Mouse (Mus musculus) neutrophil, adult 59 days (primary cell): ENCODE measurements around the gene Tspan4. TPM values are rescaled to one million over a fixed set of nuclear protein-coding genes. Genes with fewer than 3 reads are reported as not detected.

Experiments
- total RNA-seq, 2 experiments: library from RNA; stranded (reverse); gene quantifications; 1 replicate in 1 of 2; 2 replicates in 1 of 2; pipeline ENCODE4 v1.2.4; 2023

Tspan4 gene
- total RNA-seq: 1 to 10 TPM; 2.2 to 3.7 TPM

DNA sequence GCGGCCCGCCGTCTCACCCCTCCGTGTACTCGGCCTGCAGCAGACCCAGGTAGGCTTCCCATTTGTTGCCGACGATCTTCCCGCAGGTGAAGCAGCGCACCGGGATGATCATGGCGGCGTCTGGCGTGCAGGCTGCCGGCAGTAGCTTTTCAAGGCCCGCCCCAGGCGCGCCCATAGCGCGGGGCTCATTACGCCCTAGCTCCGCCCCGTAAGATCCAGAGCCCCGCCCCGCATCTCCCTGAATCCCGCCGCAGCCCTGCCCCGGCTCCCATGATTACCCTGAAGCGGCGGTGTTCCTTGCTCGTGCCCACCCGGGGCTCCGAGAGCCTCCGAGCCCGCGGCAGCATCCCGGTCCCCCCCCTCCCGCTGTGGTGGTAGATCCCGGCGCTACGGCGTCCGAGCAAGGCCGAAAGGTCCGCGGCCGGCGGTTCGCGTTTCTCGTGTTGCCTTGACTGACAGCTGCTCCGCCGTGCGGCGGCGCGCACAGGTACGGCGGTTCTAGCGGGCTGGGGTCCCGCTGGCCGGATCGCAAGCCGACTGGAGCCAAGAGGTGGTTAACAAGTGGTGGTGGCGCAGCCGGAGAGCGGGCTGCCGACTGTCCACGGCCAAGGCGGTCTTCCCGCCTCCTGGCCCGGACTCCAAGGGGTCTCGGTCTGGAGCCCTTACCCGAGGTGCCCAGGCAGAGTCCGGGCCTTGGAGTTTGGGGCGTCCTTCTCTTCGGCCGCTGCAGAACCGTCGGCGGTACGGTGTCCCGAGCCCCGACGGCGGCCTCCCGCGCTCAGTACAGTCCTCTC lies at the start of gene Tspan4, which contains the start of gene Polr2l:
Gene Tspan4, plus strand, starts transcription at position 230 of the 794 bp plus-strand sequence.
Gene Polr2l, minus strand, starts transcription at position 122 of the 794 bp plus-strand sequence.

DNA sequence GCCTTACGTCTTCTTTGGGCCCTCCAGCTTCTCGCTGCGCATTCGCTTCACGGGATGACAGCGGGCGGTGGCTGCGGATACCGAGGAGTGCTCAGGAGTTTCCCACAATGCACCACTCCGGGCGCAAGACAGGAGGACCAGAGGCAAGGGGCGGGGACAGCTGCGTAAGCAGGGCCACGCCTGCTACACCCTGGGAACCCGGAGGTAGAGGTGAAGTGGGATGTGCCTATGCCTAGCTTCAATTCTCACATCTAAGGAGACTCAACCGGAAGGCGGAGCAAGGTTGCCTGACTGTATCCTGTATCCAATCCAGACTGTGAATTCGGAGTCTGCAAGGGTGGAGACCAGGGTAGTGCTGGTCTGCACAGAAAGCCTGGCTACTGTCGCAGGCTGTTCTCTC lies 45.7 kb upstream of the Tspan4 start, which contains the start of gene Cend1:
Gene Cend1, minus strand, starts transcription at position 182 of the 400 bp plus-strand sequence.

GRCm38 (mm10) chr7:141437178-141438120 lies 37.6 kb upstream of the Tspan4 start, which contains the start of gene Slc25a22:
Slc25a22 (minus strand) TSS chr7:141437892.

DNA sequence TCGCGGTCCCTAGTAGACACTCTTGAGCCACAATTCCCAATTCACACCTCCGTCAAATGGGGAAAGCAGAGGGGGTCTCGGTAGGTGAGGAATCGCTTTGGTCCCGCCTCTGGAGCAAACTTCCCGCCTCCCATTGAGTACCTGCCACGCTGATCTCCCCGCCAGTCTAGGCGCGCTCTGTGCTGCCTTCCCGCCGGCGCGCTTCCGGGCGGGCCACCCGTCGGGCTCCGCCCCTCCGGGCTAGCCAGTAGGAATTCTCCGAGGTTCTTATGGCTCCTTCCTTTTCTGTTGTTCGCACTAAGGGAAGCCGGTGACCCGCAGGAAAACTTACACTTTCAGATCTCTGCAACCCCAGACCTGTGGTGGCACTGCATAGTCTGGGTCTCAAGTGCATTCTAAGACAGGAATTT lies 31.2 kb upstream of the Tspan4 start, which contains the start of gene Pidd1:
Gene Pidd1, minus strand, starts transcription at position 198 of the 410 bp plus-strand sequence.

GRCm38 (mm10) chr7:141447110-141447991 lies 27.7 kb upstream of the Tspan4 start, which contains the start of gene Rplp2:
Rplp2 (plus strand) TSS chr7:141447370.

GRCm38 (mm10) chr7:141454967-141455551 lies 20.0 kb upstream of the Tspan4 start, which contains the start of gene Pnpla2:
Pnpla2 (plus strand) TSS chr7:141455198.

DNA sequence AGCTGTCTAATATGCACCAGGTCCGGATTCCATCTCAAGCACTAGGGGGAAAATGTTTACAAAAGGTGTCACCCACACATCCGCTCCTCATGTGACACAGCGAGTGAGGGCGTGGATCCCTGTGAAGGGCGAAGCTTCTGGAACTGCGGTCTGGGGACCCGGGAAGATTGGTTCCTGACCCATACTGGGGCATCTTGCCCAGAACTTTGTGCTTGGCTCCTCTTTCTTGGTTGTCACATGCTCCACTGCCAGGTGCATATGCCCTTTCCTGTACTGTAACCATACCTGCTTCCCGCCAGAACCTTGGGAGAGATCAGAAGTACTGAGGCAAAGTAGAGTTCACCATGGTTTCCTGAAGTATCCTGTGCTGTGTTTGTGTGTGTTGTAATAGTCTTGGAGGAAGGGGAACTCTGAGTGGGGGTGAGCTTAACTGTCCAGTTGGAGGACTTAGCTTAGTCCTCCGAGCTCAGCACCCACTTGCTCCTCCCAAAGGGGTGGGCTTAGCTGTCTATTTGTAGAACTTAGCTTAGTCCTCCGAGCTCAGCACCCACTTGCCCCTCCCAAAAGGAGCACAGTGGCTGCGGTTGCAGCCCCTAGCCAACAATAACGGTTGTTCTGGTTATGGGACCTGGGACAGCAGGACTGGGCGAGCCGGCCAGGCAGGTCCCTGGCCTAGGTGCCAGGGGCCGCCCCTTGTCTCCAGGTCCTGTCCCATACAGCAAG lies 14.5 kb upstream of the Tspan4 start, which contains the start of gene Cracr2b:
Gene Cracr2b, plus strand, starts transcription at position 704 of the 723 bp plus-strand sequence.

DNA sequence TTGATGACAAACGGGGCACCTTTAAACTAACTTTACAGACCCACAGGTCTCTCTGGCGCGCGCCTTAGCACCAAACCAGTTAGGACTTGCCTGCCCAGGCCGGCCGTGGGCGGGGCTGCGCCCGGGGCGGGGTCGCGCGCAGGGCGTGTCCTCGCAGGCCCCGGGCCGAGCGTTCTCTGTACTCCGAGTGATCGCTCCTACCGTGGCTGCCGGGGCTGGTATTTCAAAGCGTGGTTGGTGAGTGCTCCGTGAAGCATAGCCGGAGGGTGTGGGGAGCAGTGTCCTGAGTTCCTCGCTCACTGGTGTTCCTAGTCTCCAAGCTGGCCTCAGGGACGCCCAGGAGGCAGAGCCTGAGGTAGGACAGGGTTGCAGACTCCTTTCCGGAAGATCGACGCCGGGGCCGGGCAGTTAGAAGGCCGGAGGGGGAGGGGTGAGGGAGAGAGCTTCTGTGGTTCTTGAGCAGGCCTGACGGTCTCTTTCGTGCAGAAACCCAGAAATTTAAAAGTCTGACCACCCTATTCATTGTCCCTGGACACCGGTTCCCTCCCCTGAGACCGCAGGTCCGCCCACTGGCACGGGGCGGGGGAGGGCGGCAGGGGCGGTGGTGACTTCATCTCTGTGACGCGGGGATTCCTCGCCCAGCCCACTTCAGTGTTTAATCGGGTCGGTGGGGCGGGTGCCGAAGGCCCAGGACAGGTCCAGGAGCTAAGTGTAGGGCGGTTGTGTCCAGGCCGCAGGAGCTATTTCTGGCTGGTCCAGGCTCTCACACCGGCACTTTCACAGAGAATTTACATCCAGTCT lies 7.6 kb upstream of the Tspan4 start, which contains the start of gene Cd151:
Gene Cd151, plus strand, starts transcription at position 163 of the 801 bp plus-strand sequence.

GRCm38 (mm10) chr7:141539556-141540311 lies 64.7 kb downstream of the Tspan4 start, which contains the start of gene Chid1:
Chid1 (minus strand) TSS chr7:141539857.

Other genes with a start within 250 kb of the Tspan4 start
- 10 to 100 TPM; 77.4 to 85.4 TPM for gene Phrf1, start 246.5 kb upstream of the Tspan4 start, total RNA-seq
- 10 to 100 TPM; 27.7 to 35.2 TPM for gene Irf7, start 208.8 kb upstream of the Tspan4 start, total RNA-seq
- gene Cdhr5, start 198.5 kb upstream of the Tspan4 start, total RNA-seq: not detected
- gene Sct, start 196.1 kb upstream of the Tspan4 start, total RNA-seq: not detected
- gene Drd4, start 183.2 kb upstream of the Tspan4 start, total RNA-seq: not detected
- 10 to 100 TPM; 29.1 to 29.5 TPM for gene Deaf1, start 147.6 kb upstream of the Tspan4 start, total RNA-seq
- 10 to 100 TPM in 1 of 2 experiments, 1 to 10 TPM in 1; 9.5 to 10.8 TPM for gene Tmem80, start 147.5 kb upstream of the Tspan4 start, total RNA-seq
- under 1 TPM in 1 of 2 experiments, not detected in 1; 0.78 TPM for gene Eps8l2, start 136.4 kb upstream of the Tspan4 start, total RNA-seq
- gene Taldo1, start 83.0 kb upstream of the Tspan4 start, total RNA-seq: 100 to 1,000 TPM; 737 to 741 TPM
- gene Gatd1, start 61.1 kb upstream of the Tspan4 start, total RNA-seq: 10 to 100 TPM; 19.7 to 19.9 TPM
- gene Cend1, start 45.7 kb upstream of the Tspan4 start, total RNA-seq: not detected
- 10 to 100 TPM; 14.0 to 16.2 TPM for gene Slc25a22, start 37.3 kb upstream of the Tspan4 start, total RNA-seq
- 10 to 100 TPM in 1 of 2 experiments, 1 to 10 TPM in 1; 8.2 to 10.7 TPM for gene Pidd1, start 31.2 kb upstream of the Tspan4 start, total RNA-seq
- 100 to 1,000 TPM; 666 to 909 TPM for gene Rplp2, start 27.9 kb upstream of the Tspan4 start, total RNA-seq
- gene Pnpla2, start 20.0 kb upstream of the Tspan4 start, total RNA-seq: 100 to 1,000 TPM in 1 of 2 experiments, 10 to 100 TPM in 1; 90.8 to 112 TPM
- 1 to 10 TPM; 4.0 to 9.5 TPM for gene Cracr2b, start 14.1 kb upstream of the Tspan4 start, total RNA-seq
- 10 to 100 TPM; 12.0 to 15.6 TPM for gene Cd151, start 7.8 kb upstream of the Tspan4 start, total RNA-seq
- gene Polr2l, start 108 bp upstream of the Tspan4 start, total RNA-seq: 10 to 100 TPM in 1 of 2 experiments, 1 to 10 TPM in 1; 8.9 to 11.4 TPM
- gene Chid1, start 64.6 kb downstream of the Tspan4 start, total RNA-seq: 10 to 100 TPM; 14.7 to 26.4 TPM
- 10 to 100 TPM; 89.6 to 89.9 TPM for gene Ap2a2, start 86.9 kb downstream of the Tspan4 start, total RNA-seq
- under 1 TPM; 0.11 to 0.53 TPM for gene Muc6, start 180.1 kb downstream of the Tspan4 start, total RNA-seq
- under 1 TPM in 1 of 2 experiments, not detected in 1; 0.42 TPM for gene Muc2, start 215.1 kb downstream of the Tspan4 start, total RNA-seq